Mouse (Mus musculus) testis, adult 2 months (tissue): Measurements from ENCODE around the gene Fbxo42.

Source experiments
- CTCF ChIP-seq: fragments of 200-500 bp; IDR thresholded peaks from 2 replicates; pipeline ENCODE4 v1.5.1; 2012; ENCODE audit warnings: low read depth, mild to moderate bottlenecking, inconsistent platforms, low read length, moderate library complexity; ENCODE audit not compliant: control insufficient read depth, insufficient read depth, insufficient replicate concordance
- POLR2A ChIP-seq: fragments of 200-500 bp; IDR thresholded peaks from 2 replicates; pipeline ENCODE4 v1.6.1; 2012; ENCODE audit warnings: low read depth, mild to moderate bottlenecking, inconsistent platforms, low read length, moderate library complexity; ENCODE audit not compliant: control insufficient read depth

- TF ChIP-seq CTCF (no peak), POLR2A (no peak)
These were observed 95.0 kb downstream of the Fbxo42 start for GRCm38 (mm10) chr4:141242651-141243241.
